Mouse (Mus musculus) liver, embryonic 15.5 days (tissue): ENCODE results near the gene Lrrc27. TPM values are rescaled to one million over a fixed set of nuclear protein-coding genes. Genes with fewer than 3 reads are reported as not detected.
A peak's percentile ranks its signal among the peaks of the same experiment; 100 is the strongest.

Experiments
- ATAC-seq: fragments of 200-750 bp; cut with Nextera tagmentation; 2 replicates; pipeline ENCODE4 v1.8.0; 2017; ENCODE audit warnings: moderate number of reproducible peaks, mild to moderate bottlenecking, moderate library complexity; ENCODE audit not compliant: insufficient read depth
- H3K27ac ChIP-seq: fragments of 300-500 bp; sonication (generic); replicated peaks from 2 replicates; pipeline ENCODE4 v1.5.1; 2015; ENCODE audit warnings: mild to moderate bottlenecking, inconsistent platforms
- H3K27me3 ChIP-seq: fragments of 300-500 bp; sonication (generic); 2 replicates; pipeline ENCODE4 v1.6.1; 2015; ENCODE audit warnings: mild to moderate bottlenecking, inconsistent platforms
- H3K36me3 ChIP-seq: fragments of 300-500 bp; sonication (generic); replicated peaks from 2 replicates; pipeline ENCODE4 v1.6.1; 2015; ENCODE audit warnings: moderate library complexity, mild to moderate bottlenecking, inconsistent platforms
- H3K4me1 ChIP-seq: fragments of 300-500 bp; sonication (generic); replicated peaks from 2 replicates; pipeline ENCODE4 v1.6.1; 2015; ENCODE audit warnings: inconsistent platforms
- H3K4me2 ChIP-seq: fragments of 300-500 bp; sonication (generic); 2 replicates; pipeline ENCODE4 v1.6.1; 2015; ENCODE audit warnings: moderate library complexity, mild to moderate bottlenecking, inconsistent platforms
- H3K4me3 ChIP-seq: fragments of 300-500 bp; sonication (generic); replicated peaks from 2 replicates; pipeline ENCODE4 v1.5.1; 2015; ENCODE audit warnings: mild to moderate bottlenecking, inconsistent platforms
- H3K9ac ChIP-seq: fragments of 300-500 bp; sonication (generic); 2 replicates; pipeline ENCODE4 v1.6.1; 2015; ENCODE audit warnings: moderate library complexity, mild to moderate bottlenecking, inconsistent platforms
- H3K9me3 ChIP-seq: fragments of 300-500 bp; sonication (generic); replicated peaks from 2 replicates; pipeline ENCODE4 v1.6.1; 2016; ENCODE audit warnings: inconsistent platforms
- WGBS: fragments of 180-500 bp; shearing (Covaris S2); methylation state at CpG from one replicate; pipeline ENCODE4 v1.1.7; 2015; ENCODE audit warnings: mixed read lengths; ENCODE audit not compliant: insufficient replicate concordance; 5-methylcytosine and 5-hydroxymethylcytosine counted together
- polyA plus RNA-seq: library from polyadenylated mRNA; unstranded; fragments of >200 nt; fragmentation: Nextera tagmentation; extraction: Ambion mirVana; gene quantifications from 2 replicates; pipeline ENCODE4 v1.2.1, GENCODE M21; 2015

Gene Lrrc27
- polyA plus RNA-seq, 1 experiment from 2014 or later: 0.54 TPM

DNA sequence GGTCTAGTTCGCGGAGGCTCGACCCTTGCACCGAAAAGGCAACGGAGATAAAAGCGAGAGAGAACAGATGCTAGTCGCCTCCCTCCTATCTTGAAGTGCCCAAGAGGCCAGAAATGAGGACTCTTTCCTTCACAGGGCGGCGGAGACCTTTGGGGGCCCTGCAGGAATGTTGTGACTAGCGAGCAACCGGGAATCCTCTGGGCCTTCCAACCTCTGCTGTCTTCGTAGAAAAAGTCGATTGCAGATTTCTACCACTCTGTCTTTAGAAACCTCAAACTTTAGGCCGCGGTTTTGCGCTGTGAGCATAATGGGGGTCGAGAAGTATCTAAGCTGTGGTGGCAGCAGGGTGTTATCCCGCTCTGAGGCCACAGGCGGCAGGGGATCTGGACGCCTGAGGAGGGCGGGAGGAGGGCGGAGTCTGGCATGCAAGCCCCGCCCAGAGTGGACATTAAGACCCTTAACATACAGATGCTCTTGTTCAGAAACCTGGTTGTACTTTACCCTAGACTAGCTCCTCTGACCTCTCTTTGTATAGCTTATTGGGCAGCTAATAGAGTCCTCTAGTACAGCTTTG lies 24.1 kb upstream of the Lrrc27 start:
- ATAC-seq: no peak
- H3K4me2 ChIP-seq: peak overlapping the region; percentile 72
- peak overlapping the region; percentile 50 for H3K4me3 ChIP-seq
- peaks cover 10% of the 10 kb centered on the region for H3K4me1 ChIP-seq
- H3K27ac ChIP-seq: no peak overlapping the region
- WGBS: 2% methylated on average over 23 of the region's 23 CpGs
- H3K9ac ChIP-seq: no peak overlapping the region
- no peaks in the 10 kb centered on the region for H3K36me3 ChIP-seq
- H3K9me3 ChIP-seq: no peaks in the 10 kb centered on the region
- peaks cover 67% of the 10 kb centered on the region for H3K27me3 ChIP-seq

DNA sequence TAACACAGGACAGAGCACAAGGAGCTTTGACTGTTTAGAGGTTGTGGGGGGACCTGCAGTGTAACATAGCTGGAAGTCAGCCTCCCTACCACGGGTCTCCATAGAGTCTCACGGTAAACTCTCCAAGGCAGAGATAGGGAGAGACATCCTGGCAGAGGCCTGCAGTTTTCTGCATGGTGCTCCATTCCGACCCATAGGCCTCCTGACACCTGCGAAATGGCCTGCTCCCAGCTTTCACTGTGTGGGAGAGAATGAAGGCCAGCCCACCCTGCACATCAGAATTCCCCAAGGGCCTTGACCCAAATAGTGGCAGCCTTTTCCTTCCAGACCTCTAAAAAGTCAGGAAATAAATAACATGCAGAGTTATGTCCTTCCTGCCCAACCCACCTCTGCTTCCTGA lies 22.2 kb upstream of the Lrrc27 start:
- Histone ChIP-seq H3K4me1 (peaks cover 10% of the 10 kb centered on the region), H3K27me3 (peaks cover 57% of the 10 kb centered on the region), H3K4me2 (no peak overlapping the region), H3K9ac (no peak overlapping the region), H3K4me3 (no peak overlapping the region), H3K9me3 (no peaks in the 10 kb centered on the region), H3K36me3 (no peaks in the 10 kb centered on the region), H3K27ac (no peak overlapping the region)
- 68% methylated on average over 4 of the region's 4 CpGs for WGBS
- ATAC-seq: no peak

DNA sequence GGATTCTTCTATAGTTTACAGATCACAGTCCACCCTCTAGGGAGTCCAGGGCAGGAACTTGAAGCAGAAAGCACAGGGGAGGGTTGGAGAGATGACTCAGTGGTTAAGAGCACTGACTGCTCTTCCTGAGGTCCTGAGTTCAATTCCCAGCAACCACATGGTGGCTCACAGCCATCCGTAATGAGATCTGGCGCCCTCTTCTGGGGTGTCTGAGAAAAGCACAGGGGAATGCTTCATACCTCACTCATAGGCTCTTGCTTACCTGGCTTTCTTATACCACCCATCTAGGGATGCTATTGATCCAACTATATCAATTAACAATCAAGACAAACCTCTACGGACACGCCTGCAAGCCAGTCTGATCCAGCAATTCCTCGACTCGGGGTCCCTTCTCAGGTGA lies 21.2 kb upstream of the Lrrc27 start:
- peaks cover 10% of the 10 kb centered on the region for H3K4me1 ChIP-seq
- H3K27ac ChIP-seq: no peak overlapping the region
- H3K4me2 ChIP-seq: no peak overlapping the region
- no peak for ATAC-seq
- WGBS: 51% methylated on average over 6 of the region's 6 CpGs
- H3K36me3 ChIP-seq: no peaks in the 10 kb centered on the region
- no peak overlapping the region for H3K9ac ChIP-seq
- H3K4me3 ChIP-seq: no peak overlapping the region
- H3K27me3 ChIP-seq: peaks cover 48% of the 10 kb centered on the region
- no peaks in the 10 kb centered on the region for H3K9me3 ChIP-seq

DNA sequence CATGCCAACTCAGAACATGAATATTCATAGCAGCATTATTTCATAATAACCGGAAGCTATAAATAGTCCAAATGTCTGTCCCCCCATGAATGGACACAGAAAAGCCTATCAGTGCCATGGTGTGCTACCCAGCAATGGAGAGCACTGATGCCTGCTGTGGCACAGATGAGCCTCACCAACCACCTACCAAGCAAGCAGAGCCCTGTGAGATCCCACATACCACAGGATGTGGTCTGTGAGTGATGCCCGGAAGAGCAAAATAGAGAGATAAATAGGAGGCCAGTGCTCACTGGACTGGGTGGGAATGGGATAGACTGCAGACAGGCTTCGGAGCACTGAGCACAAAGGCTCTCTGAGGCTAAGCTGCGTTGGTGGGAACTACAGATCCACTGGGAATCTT lies 15.8 kb upstream of the Lrrc27 start:
- H3K36me3 ChIP-seq: no peaks in the 10 kb centered on the region
- no peak for ATAC-seq
- no peak overlapping the region for H3K4me2 ChIP-seq
- no peak overlapping the region for H3K27ac ChIP-seq
- no peaks in the 10 kb centered on the region for H3K9me3 ChIP-seq
- no peak overlapping the region for H3K9ac ChIP-seq
- 39% methylated on average over 4 of the region's 4 CpGs for WGBS
- no peaks in the 10 kb centered on the region for H3K4me1 ChIP-seq
- H3K4me3 ChIP-seq: no peak overlapping the region
- peaks cover 24% of the 10 kb centered on the region for H3K27me3 ChIP-seq

DNA sequence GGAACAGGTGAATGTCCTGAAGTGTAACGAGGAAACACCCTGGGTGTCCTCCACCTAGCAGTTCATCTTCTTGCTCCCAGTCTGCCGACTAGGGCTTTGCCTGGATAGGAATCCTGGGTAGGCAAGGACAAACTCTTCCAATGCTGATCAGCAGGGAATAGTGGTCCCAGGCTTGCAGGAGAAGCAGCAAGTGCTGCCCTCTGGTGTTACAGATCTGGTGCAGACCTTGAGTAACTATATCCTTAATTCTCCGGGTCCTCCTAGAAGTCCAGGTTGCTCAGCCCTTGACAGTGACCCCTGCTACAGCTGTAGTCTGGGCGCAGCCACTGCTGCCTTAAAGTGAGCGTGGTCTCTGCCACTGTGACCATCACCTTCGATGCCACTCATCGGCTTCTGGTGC lies 12.7 kb upstream of the Lrrc27 start:
- WGBS: 29% methylated on average over 7 of the region's 7 CpGs

DNA sequence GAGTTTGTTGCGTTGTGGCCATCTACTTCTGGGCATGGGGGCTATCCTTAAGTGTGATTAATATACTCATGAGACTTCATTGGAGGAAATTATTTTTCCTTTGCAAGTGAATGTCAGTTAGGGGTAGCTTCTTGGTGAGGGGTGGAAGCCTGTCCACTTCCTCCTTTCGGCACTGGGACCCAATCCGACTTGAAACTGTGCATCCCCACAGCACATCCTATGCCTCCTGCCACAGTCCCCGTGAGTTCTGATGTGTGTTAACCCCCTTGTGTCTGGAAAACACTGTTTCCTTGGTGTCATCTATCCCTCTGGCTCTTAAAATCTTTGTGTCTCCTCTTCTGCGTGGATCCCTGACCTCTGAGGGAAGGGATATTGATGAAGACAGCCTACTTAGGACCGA lies 11.6 kb upstream of the Lrrc27 start:
- H3K4me2 ChIP-seq: no peak overlapping the region
- no peaks in the 10 kb centered on the region for H3K36me3 ChIP-seq
- H3K9me3 ChIP-seq: no peaks in the 10 kb centered on the region
- H3K4me1 ChIP-seq: no peaks in the 10 kb centered on the region
- no peak overlapping the region for H3K9ac ChIP-seq
- 33% methylated on average over 6 of the region's 6 CpGs for WGBS
- H3K4me3 ChIP-seq: no peak overlapping the region
- ATAC-seq: no peak
- H3K27me3 ChIP-seq: peaks cover 25% of the 10 kb centered on the region
- H3K27ac ChIP-seq: no peak overlapping the region

More for the DNA sequence above, 12.7 kb upstream of the Lrrc27 start:
- no peak overlapping the region for H3K4me3 ChIP-seq
- H3K9me3 ChIP-seq: no peaks in the 10 kb centered on the region
- H3K9ac ChIP-seq: no peak overlapping the region
- H3K4me1 ChIP-seq: no peaks in the 10 kb centered on the region
- H3K4me2 ChIP-seq: no peak overlapping the region
- no peaks in the 10 kb centered on the region for H3K36me3 ChIP-seq
- no peak overlapping the region for H3K27ac ChIP-seq
- H3K27me3 ChIP-seq: peaks cover 25% of the 10 kb centered on the region
- no peak for ATAC-seq

DNA sequence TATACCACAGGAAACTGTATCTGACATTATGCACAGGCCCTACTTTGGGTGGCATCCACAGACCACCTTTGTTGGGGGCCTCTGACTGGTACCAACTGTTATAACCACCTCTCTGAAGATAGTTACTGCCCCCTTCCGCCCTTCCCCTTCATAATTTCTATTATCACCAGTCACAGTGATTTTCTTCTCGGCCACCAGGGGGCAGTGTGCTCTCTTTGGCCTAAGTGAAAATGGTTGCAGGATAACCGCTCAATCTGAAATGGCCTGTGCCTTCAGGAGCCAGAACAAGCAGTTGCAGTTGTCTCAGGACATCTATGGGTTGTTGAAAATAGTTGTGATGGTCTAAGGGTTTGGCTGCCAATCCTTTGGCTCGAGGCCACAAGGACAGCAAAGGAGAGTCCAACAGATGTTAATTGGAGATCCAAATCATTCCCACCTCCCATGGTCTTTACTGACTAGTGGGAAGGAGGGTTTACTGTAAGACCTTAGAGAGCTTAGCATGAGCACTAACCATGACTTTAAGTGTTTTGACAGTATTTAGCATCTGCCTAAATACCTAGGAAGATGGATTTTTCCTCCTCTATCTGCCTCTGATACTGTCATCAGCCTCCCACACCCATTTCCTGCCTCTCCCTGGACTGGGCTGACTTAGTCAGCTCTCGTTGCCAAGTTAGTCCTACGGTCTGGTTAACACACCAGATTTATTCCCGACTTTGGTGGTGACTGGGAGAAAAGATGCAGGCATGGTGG lies 4.6 kb upstream of the Lrrc27 start:
- no peak overlapping the region for H3K4me2 ChIP-seq
- H3K4me1 ChIP-seq: peaks cover 11% of the 10 kb centered on the region
- H3K27me3 ChIP-seq: no peaks in the 10 kb centered on the region
- no peak overlapping the region for H3K4me3 ChIP-seq
- ATAC-seq: no peak
- no peak overlapping the region for H3K27ac ChIP-seq
- H3K9me3 ChIP-seq: no peaks in the 10 kb centered on the region
- H3K9ac ChIP-seq: no peak overlapping the region
- 7% methylated on average over 7 of the region's 7 CpGs for WGBS
- H3K36me3 ChIP-seq: no peaks in the 10 kb centered on the region

DNA sequence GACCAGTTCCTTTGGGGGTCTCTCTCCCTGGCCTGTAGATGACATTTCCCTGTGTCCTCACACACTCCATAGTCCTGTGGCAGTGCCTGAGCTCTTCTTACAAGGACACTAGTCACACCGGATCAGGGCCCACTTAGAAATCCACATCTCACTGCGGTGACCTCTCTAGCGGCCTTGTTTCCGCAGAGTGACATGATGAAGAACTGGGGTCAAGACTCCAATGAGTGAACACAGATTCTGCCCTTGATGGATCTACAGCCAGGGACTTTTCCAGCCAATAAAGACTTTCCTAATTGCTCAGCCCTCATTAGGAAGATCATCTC lies 4.1 kb upstream of the Lrrc27 start:
- no peak overlapping the region for H3K27ac ChIP-seq

DNA sequence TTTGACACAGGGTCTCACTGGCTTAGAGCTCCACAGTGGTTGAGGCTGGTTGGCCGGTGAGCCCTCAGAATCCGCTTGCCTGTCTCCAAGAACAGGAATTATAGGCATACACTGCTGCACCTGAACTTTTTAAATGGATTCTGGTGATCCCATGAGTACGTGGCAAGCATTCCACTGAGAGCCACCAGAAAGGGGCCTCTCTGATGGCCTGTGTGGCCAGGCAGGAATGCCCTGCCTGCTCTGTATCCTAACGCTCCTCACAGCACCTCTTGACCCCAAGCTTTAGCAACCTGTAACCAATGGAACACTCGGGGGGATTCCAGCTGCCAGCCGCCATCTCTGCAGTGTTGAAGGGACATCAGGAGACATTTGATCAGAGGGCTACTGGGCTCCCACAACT lies 1.0 kb upstream of the Lrrc27 start:
- ATAC-seq: no peak
- no peak overlapping the region for H3K4me3 ChIP-seq
- no peak overlapping the region for H3K27ac ChIP-seq
- no peaks in the 10 kb centered on the region for H3K9me3 ChIP-seq
- H3K36me3 ChIP-seq: no peaks in the 10 kb centered on the region
- no peaks in the 10 kb centered on the region for H3K27me3 ChIP-seq
- H3K4me2 ChIP-seq: no peak overlapping the region
- WGBS: 80% methylated on average over 6 of the region's 6 CpGs
- H3K4me1 ChIP-seq: peaks cover 18% of the 10 kb centered on the region
- H3K9ac ChIP-seq: no peak overlapping the region

More for the DNA sequence above, 4.1 kb upstream of the Lrrc27 start:
- Histone ChIP-seq H3K36me3 (no peaks in the 10 kb centered on the region), H3K4me3 (no peak overlapping the region), H3K9ac (no peak overlapping the region), H3K9me3 (no peaks in the 10 kb centered on the region), H3K4me2 (no peak overlapping the region), H3K4me1 (peaks cover 16% of the 10 kb centered on the region), H3K27me3 (no peaks in the 10 kb centered on the region)
- no peak for ATAC-seq
- 77% methylated on average over 4 of the region's 4 CpGs for WGBS

DNA sequence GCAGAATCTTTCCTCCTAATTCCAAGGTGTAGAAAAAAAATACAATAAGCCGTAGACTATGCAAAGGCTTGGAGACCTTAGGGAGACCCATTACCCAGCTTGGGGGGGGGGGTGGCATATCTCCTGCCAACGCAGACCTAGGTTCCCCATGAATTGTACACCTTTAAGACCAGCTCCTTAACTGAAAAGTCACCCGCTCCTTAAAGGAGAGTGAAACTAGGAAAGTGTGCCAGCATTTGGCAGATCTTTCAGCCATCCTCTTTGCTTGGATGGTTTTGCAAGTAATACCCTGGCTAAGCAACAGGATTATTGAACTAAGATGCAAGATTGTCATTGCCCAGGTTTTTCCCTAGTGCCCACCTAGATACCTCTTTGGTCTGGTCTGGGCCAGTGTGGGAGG lies 963 bp downstream of the Lrrc27 start:
- Histone ChIP-seq H3K9ac (no peak overlapping the region), H3K36me3 (no peaks in the 10 kb centered on the region), H3K27me3 (no peaks in the 10 kb centered on the region), H3K4me1 (peaks cover 18% of the 10 kb centered on the region), H3K27ac (no peak overlapping the region), H3K4me2 (peak overlapping the region; percentile 80), H3K4me3 (peak overlapping the region; percentile 67), H3K9me3 (no peaks in the 10 kb centered on the region)
- 64% methylated on average over 3 of the region's 3 CpGs for WGBS
- no peak for ATAC-seq

DNA sequence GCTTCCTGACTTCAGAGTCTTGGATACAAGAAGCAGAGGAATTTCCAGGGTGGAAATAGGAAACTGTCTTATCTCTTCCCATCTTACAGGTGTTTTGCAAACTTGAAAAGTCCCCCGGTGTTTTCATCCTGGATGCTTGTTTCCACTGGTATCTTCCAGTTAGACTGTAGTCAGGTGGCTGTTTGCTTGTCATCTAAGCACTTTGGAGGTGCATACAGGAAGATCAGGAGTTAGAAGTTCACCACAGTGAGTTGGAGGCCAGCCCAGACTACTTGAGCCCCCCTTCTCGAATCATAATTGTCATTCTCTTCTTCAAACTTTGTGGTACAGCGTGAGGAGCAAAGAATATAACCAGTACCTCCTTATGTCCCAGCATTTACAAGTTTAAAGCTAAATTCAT lies 1.4 kb downstream of the Lrrc27 start:
- Histone ChIP-seq H3K27me3 (no peaks in the 10 kb centered on the region), H3K4me1 (peaks cover 18% of the 10 kb centered on the region), H3K27ac (no peak overlapping the region), H3K4me3 (no peak overlapping the region), H3K9ac (no peak overlapping the region), H3K4me2 (no peak overlapping the region), H3K9me3 (no peaks in the 10 kb centered on the region), H3K36me3 (no peaks in the 10 kb centered on the region)
- ATAC-seq: no peak
- 54% methylated on average over 3 of the region's 3 CpGs for WGBS
